Mouse (Mus musculus) hematopoietic stem cell, adult 5-6 weeks (primary cell): Measurements from ENCODE around the gene Kdm4a. TPM values are rescaled to one million over a fixed set of nuclear protein-coding genes. Genes with fewer than 3 reads are reported as not detected.
A peak's percentile ranks its signal among the peaks of the same experiment; 100 is the strongest.

Source experiments
- ATAC-seq, 2 experiments: fragments of 125-278 bp in 1 of 2; replicated peaks in 1 of 2; 2 replicates each; pipeline ENCODE4 v1.8.0; 2016 to 2017; ENCODE audit warnings: inconsistent platforms in 2 of 2, mild to moderate bottlenecking in 2 of 2, moderate number of reproducible peaks in 2 of 2, low read depth in 1 of 2, moderate TSS enrichment in 1 of 2; ENCODE audit not compliant: low FRiP score in 2 of 2, poor library complexity in 2 of 2, severe bottlenecking in 2 of 2, insufficient read depth in 1 of 2, low TSS enrichment in 1 of 2
- total RNA-seq: library from RNA; stranded (forward); fragments of 172-1452, 232-1000 nt; gene quantifications from 2 replicates; pipeline ENCODE4 v1.2.3, GENCODE M21; 2017

Kdm4a gene
- total RNA-seq, 1 experiment from 2014 or later, result 40.0 TPM

DNA sequence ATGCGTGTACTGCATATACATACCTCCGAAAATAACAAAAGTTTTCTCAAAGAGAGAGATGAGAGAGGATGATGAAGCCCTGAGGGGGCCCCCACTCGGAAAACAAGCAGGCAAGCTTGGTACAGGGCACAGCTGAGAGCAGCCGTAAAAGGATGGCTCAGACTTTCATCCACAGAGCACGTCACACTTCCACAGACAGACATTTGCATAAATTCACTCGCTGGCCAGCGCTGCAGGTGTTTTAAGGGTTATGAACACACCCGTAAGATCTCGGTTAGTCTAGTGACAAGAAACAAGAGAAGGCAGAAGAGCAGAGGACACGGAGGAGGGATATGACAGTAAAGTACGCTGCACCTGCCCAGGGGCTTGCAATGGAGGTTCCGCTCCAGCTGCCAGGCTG lies 7.4 kb downstream of the Kdm4a start:
- no peak for ATAC-seq

DNA sequence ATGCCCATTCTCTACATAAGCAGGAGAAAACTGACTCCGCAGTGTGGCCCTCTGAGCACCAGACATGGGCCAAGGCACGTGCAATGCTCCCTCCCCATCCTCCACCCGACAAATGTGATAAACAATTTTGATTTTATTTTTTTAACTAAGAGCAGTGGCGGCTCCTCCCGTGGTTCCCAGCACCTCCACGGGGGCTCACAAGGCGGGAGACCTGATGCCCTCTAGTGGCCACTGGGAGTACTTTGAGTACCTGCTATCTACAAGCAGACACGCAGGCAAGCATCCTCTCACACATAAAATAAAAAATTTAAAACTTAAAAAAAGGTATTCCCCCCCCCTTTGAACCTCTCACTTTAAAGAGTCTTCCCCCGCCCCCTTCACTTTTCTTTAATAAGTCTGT lies 8.8 kb downstream of the Kdm4a start:
- ATAC-seq, result no peak

GRCm38 (mm10) chr4:118162123-118162522 lies 17.7 kb downstream of the Kdm4a start:
- no peak for ATAC-seq

DNA sequence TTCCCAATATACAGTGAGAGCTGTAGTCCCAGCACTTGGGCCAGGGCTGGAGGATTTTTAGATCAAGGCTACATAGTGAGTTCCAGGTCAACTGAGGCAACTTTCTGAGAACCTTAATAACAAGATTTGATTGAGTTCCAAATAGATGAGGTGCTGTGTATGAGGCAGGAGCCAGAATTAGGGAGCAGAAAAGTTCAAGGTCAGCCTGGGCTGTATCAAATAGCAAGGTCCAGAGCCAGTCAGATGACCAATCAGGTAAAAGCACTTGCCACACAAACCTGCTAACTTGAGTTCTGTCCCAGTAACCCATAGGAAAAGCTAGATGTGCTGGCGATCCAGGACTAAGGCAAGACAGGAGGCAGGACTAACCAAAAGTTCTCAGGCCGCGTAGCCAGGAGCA lies 22.2 kb downstream of the Kdm4a start:
- no peak for ATAC-seq

DNA sequence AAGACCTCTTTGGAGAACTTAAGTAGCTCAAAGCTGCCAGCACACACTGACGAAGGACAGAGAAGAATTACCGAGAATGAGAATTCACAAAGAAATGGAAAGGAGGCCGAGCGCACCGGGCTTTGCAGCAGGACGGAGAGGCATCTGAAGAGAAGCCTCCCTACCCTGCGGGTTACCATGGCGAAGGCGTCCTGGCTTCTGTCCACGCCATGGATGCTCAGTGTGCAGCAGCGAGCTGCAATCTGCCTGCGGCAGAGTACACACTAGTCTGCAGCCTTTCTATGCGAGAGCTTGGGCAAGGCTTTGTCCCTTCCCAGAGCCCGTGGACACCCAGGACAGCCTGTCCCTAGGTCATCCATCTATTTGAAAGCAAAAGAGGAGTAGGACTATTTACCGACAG lies 23.3 kb downstream of the Kdm4a start:
- no peak for ATAC-seq

DNA sequence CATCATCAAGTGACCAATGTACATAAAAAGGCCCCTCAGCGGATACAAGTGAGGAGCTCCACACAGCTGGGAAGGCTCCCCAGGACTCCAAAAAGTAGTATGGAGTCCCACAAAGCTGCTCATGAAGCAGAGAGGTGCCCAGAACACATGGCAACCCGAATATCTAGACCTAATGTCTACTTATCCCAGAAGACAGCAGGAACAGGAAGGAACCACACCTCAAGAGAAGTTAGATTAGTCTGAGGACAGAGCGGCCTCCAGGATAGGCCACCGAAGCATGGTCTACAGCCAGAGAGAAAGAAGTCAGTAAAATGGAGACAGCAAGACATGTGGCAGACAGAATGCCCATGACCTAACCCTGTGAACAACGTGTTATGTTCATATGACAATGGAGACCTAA lies 25.0 kb downstream of the Kdm4a start:
- ATAC-seq, result no peak

DNA sequence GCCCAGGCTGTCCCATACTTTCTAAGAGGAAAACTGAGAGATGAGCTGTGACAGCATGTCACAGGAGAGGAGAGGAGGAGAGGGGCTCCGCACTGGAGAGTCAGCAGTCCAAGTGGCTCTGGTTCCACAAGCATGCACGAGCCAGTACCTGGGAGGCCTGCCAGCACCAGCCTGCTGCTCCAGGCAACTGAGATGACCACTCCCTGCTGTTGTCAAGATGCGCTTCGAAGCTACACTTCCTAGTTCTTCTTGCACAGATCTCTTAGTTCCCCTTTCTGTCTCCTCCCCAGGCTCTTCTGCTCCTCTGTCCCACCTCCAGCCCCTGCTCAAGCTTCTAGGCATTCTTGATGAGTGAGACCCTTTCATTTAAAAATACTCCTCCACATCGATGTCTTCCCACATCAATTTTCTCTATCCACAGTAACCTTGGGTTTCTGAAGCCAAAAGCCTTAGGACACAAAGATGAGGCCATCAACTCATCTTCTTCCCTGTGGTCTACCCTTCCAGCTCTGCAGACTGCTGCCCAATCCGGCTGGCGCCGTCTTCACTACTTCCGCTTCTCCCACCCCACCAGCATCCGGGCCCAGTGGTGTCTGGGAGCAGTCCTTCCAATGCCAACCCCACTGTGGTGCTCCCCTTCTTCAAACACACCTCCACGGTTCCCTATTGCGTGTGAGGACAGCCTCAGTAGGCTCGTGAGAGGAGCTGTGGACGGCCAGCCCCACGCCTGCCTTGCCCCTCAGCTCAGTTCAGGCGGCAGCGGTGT lies 27.6 kb downstream of the Kdm4a start:
- peak; percentile 32 to 33; a peak in 2 of 4 replicates for ATAC-seq

- no peak for ATAC-seq
Measured at GRCm38 (mm10) chr4:118150804-118151203, 29.0 kb downstream of the Kdm4a start.

- no peak for ATAC-seq
Measured at GRCm38 (mm10) chr4:118149956-118150680, 29.7 kb downstream of the Kdm4a start.

GRCm38 (mm10) chr4:118149055-118149576 lies 30.7 kb downstream of the Kdm4a start:
- no peak for ATAC-seq

DNA sequence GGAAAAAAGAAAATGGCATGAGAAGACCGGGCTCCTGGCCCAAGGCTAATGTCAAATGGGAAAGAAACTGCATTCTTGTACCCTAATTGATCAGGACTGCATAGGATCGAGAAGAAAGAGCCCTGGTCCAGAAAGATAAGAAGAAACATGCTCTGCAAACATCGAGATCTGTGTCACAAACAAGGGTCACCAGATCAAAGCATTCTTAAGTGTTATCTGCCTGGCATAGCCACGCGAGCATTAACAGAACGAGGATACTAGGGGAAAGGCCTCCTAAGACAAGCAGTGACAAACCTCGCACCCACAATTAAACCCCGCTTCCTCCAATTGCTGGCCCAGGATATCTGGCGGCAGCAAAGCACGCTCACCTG lies 31.5 kb downstream of the Kdm4a start:
- ATAC-seq, result no peak

- no peak for ATAC-seq
Measured at GRCm38 (mm10) chr4:118147547-118148316, 32.1 kb downstream of the Kdm4a start.

GRCm38 (mm10) chr4:118147090-118147489 lies 32.8 kb downstream of the Kdm4a start:
- ATAC-seq, result no peak

- peak; percentile 90 to 93 for ATAC-seq
Measured at GRCm38 (mm10) chr4:118144324-118144723, 35.5 kb downstream of the Kdm4a start.

- no peak for ATAC-seq
Measured at GRCm38 (mm10) chr4:118143679-118144078, 36.2 kb downstream of the Kdm4a start.

DNA sequence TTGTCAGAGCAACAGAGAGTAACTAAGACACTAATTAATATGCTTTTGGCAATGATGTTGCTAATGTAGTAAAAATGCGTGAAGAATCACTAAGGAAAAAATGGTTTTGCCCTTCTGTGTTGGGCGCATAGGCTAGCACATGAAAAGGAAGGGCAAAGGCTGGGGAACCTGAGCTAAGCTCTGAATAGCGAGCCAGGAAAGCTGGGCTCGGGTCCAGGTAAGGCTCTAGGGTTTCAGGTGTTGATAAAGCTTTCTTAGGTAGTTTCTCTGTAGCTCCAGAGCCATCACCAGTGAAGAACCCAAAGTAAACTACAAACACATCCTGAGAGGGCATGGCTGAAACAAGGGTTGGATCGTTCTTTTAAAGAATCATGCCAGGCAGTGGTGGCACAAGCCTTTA lies 38.3 kb downstream of the Kdm4a start:
- ATAC-seq, result no peak

GRCm38 (mm10) chr4:118138891-118139290 lies 41.0 kb downstream of the Kdm4a start:
- ATAC-seq, result peak; percentile 40 to 49; a peak in 2 of 4 replicates

DNA sequence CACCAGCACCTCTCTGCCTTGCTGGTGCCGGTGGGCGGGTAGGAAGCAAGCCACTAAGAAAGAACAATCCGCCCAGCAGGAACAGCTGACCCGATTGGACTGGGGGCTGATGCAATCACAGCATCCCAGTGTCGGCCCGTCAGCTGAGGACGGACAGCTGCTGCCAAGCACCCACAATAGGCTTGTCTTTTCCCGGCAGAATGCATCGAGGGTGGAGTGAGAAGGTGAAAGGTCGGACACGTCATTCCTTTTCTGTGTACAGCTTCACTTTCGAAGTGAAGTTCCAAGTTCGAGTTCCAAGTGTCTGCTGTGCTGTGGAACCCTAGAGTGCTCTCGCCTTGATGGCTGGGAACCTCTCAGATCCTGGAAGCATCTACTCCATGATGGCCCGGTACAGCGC lies 42.0 kb downstream of the Kdm4a start:
- ATAC-seq, result no peak
